Mouse (Mus musculus) spleen, adult 2 months (tissue): ENCODE measurements at regions not wholly inside any gene's neighbourhood (a gene's known extent, or its start where the extent isn't known, plus 50 kb on each side); places are given as distances from the start of the nearest gene placed in this dataset.

Experiments
- CTCF ChIP-seq: fragments of 200-500 bp; IDR thresholded peaks from 2 replicates; pipeline ENCODE4 v1.5.1; 2011; ENCODE audit warnings: mild to moderate bottlenecking, inconsistent platforms; ENCODE audit not compliant: insufficient read depth, insufficient read length, insufficient replicate concordance; ENCODE audit errors: extremely low read depth
- POLR2A ChIP-seq: fragments of 200-500 bp; IDR thresholded peaks from 2 replicates; pipeline ENCODE4 v1.6.1; 2011; ENCODE audit warnings: low read depth, low read length, inconsistent platforms

- TF ChIP-seq CTCF (no peak), POLR2A (no peak)
Observed at GRCm38 (mm10) chr15:52114368-52115036, 1770.2 kb upstream of the Gm7489 start.
